Mouse (Mus musculus) liver, adult 2 months (tissue): ENCODE data around the gene Thsd7b. TPM values are rescaled to one million over a fixed set of nuclear protein-coding genes. Genes with fewer than 3 reads are reported as not detected.

Experiments
- DNase-seq: peaks from one replicate; pipeline ENCODE4 v3.0.0-alpha.2; 2011; ENCODE audit warnings: low read depth, low spot score; ENCODE audit errors: extremely low read depth
- H3K27ac ChIP-seq: fragments of 200-500 bp; replicated peaks from 2 replicates; pipeline ENCODE4 v1.5.1; 2012; ENCODE audit warnings: low read depth, mild to moderate bottlenecking, control low read depth, inconsistent platforms, low read length; ENCODE audit not compliant: insufficient read depth
- H3K27me3 ChIP-seq: fragments of 200-500 bp; 2 replicates; pipeline ENCODE4 v1.6.1; 2012; ENCODE audit warnings: mild to moderate bottlenecking, moderate library complexity, low read length, inconsistent platforms; ENCODE audit not compliant: control insufficient read depth, insufficient read depth
- H3K36me3 ChIP-seq: fragments of 200-500 bp; 2 replicates; pipeline ENCODE4 v1.6.1; 2012; ENCODE audit warnings: low read length, inconsistent platforms; ENCODE audit not compliant: control insufficient read depth, insufficient read depth
- H3K4me1 ChIP-seq: fragments of 200-500 bp; 2 replicates; pipeline ENCODE4 v1.6.1; 2011; ENCODE audit warnings: low read length; ENCODE audit not compliant: control insufficient read depth, insufficient read depth
- H3K4me3 ChIP-seq: fragments of 200-500 bp; 2 replicates; pipeline ENCODE4 v1.5.1; 2011; ENCODE audit warnings: low read depth, mild to moderate bottlenecking, control low read depth, low read length, moderate library complexity; ENCODE audit not compliant: insufficient read depth
- H3K79me2 ChIP-seq: fragments of 200-500 bp; 2 replicates; pipeline ENCODE4 v1.6.1; 2012; ENCODE audit warnings: inconsistent platforms, mild to moderate bottlenecking, low read length, moderate library complexity; ENCODE audit not compliant: control insufficient read depth, insufficient read depth
- H3K9ac ChIP-seq: fragments of 200-500 bp; 2 replicates; pipeline ENCODE4 v1.6.1; 2012; ENCODE audit warnings: low read depth, mild to moderate bottlenecking, control low read depth, inconsistent platforms, low read length
- CTCF ChIP-seq: fragments of 200-500 bp; IDR thresholded peaks from 2 replicates; pipeline ENCODE4 v1.5.1; 2011; ENCODE audit warnings: low read depth, low read length, control low read depth
- POLR2A ChIP-seq: fragments of 200-500 bp; IDR thresholded peaks from 2 replicates; pipeline ENCODE4 v1.6.1; 2011; ENCODE audit warnings: low read length, control low read depth; ENCODE audit not compliant: insufficient read depth; ENCODE audit errors: extremely low read depth
- WGBS: fragments of 180-500 bp; shearing (Covaris S2); methylation state at CpG from one replicate; pipeline ENCODE4 v1.1.7; 2018; 5-methylcytosine and 5-hydroxymethylcytosine counted together
- polyA plus RNA-seq: library from polyadenylated mRNA; depleted of rRNA; stranded (reverse); fragments of >200 nt; gene quantifications from 2 replicates; pipeline ENCODE4 v1.2.3, GENCODE M21; 2012
- total RNA-seq: library from RNA; depleted of rRNA; stranded (reverse); fragments of >200 nt; gene quantifications from 2 replicates; pipeline ENCODE4 v1.2.3, GENCODE M21; 2014

Gene Thsd7b
- total and polyA plus RNA-seq, 2 experiments = not detected

DNA sequence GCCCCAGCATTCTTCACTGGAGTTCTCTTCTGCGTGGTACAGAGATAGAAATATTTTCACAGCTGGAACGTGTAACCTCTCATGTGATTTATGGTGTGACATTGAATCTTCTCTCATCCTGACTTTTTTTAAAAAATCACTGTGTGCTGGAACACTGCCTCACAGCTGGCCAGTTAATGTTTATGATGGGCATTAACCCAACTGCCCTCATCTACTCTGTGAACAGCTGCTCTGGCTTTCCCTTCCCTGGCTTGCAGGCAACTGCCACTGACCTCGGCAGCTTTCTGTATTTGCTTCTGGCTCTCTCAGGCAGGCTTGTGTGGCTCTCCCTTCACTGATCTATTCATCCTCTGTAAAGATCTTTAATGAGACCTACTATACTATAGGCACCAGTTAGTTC lies 564.7 kb downstream of the Thsd7b start:
- no peaks in the 10 kb centered on the region; the same call in 1 of the 2 replicates for H3K27me3 ChIP-seq
- no peak overlapping the region for H3K27ac ChIP-seq
- no peak overlapping the region for H3K9ac ChIP-seq
- H3K4me1 ChIP-seq = no peaks in the 10 kb centered on the region
- H3K79me2 ChIP-seq = no peaks in the 10 kb centered on the region
- WGBS = 52% methylated on average over 3 of the region's 3 CpGs
- H3K36me3 ChIP-seq = no peaks in the 10 kb centered on the region
- DNase-seq = no peak
- H3K4me3 ChIP-seq = no peak overlapping the region
- TF ChIP-seq CTCF = no peak
- no peak for TF ChIP-seq POLR2A

DNA sequence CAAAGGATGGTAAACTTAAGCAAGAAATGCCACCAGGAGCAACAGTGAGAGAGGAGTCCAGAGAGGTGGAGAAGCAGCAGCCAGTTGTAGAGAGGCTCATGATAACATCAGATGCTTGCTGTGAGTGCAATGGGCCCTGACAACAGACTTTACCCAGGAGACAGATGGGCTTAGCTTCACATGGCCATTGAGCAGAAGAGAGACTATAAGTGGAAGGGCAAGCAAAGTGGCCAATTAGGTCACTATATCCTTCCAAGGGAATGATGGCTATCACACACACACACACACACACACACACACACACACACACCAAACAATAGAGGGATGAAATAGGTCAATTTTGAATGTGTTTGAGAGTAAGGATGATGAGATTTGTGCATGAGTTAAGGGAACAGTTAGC lies 565.4 kb downstream of the Thsd7b start:
- DNase-seq = no peak
- no peak overlapping the region for H3K27ac ChIP-seq
- H3K36me3 ChIP-seq = no peaks in the 10 kb centered on the region
- no peak overlapping the region for H3K9ac ChIP-seq
- H3K4me3 ChIP-seq = no peak overlapping the region
- no peaks in the 10 kb centered on the region; the same call in 1 of the 2 replicates for H3K27me3 ChIP-seq
- no peaks in the 10 kb centered on the region for H3K4me1 ChIP-seq
- TF ChIP-seq CTCF (no peak), POLR2A (no peak)
- H3K79me2 ChIP-seq = no peaks in the 10 kb centered on the region

DNA sequence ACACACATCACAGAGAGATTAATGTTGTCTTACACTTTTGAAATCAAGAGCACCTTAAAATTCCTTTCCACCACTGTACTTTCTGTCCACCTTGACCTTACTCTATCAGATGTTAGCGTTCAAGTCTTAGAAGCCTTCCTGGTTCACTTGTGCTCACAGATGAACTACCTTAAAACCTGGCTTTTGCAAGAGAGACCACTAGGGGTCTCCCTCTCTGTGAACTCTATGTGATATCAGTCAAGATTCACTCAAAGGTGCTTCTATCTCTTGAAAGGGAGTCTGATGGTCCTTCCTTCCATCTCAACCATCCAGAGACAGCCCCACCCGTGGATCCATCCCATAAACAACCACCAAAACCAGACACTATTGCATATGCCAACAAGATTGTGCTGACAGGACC lies 570.3 kb downstream of the Thsd7b start:
- WGBS = 36% methylated on average over 2 of the region's 2 CpGs
- no peak overlapping the region for H3K9ac ChIP-seq
- TF ChIP-seq CTCF (0 out of 2 replicates have a peak, but pooled peaks have one; percentile 15), POLR2A (no peak)
- H3K79me2 ChIP-seq = no peaks in the 10 kb centered on the region
- H3K4me1 ChIP-seq = no peaks in the 10 kb centered on the region
- DNase-seq = peak; percentile 13
- no peak overlapping the region for H3K4me3 ChIP-seq
- no peaks in the 10 kb centered on the region; the same call in 1 of the 2 replicates for H3K27me3 ChIP-seq
- no peaks in the 10 kb centered on the region for H3K36me3 ChIP-seq
- no peak overlapping the region for H3K27ac ChIP-seq

DNA sequence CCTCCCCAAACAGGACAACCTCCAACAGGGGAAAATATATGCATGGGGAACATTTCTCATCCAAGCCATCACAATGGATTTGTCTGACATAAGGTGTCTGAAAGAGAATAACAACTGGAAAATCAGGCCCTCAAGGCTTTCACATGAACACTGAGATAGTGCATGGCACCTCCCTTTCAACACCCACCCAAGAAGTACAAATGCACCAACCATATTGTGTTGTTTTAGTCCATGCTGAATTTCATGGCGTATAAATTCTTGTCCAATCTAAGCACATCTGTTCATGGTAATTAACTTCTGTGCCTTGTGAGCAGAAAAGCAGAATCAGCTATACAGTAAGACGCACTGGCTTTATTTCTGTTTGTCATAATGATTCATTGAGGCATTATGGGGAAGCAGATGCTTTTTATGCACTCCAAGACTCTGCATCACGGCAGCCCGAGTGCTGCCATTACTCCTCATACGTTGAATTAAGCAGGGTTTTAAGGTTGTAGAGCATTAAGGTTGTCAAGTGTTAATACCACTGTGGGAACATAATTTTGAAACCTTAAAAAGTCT lies 577.0 kb downstream of the Thsd7b start:
- WGBS = 87% methylated on average over 5 of the region's 5 CpGs
- Histone ChIP-seq H3K27me3 (no peaks in the 10 kb centered on the region), H3K4me3 (no peak overlapping the region), H3K27ac (no peak overlapping the region), H3K4me1 (no peaks in the 10 kb centered on the region), H3K36me3 (no peaks in the 10 kb centered on the region), H3K9ac (no peak overlapping the region), H3K79me2 (no peaks in the 10 kb centered on the region)
- DNase-seq = no peak
- TF ChIP-seq POLR2A = no peak
- no peak for TF ChIP-seq CTCF

DNA sequence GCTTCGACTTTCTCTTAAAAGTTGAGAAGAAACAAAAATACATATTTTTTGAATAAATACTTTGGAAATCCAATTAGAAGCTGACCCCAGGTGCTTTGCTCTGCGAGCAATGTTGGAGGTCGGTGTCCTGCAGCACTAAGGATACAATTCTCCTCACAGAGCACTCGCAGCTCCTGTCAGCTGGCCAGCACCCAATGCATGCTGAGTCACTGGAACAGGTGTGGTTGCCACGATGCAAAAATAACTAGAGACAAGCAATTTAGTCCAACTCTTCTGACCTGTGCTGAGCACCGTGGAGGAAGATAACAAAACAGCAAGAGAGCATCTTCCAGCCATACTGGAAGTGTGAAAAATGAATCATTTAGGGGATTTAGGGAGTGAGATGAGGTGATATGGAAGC lies 594.6 kb downstream of the Thsd7b start:
- no peak overlapping the region for H3K4me3 ChIP-seq
- H3K4me1 ChIP-seq = no peaks in the 10 kb centered on the region
- TF ChIP-seq CTCF (no peak), POLR2A (no peak)
- no peak for DNase-seq
- WGBS = 74% methylated on average over 6 of the region's 6 CpGs
- no peaks in the 10 kb centered on the region for H3K79me2 ChIP-seq
- H3K36me3 ChIP-seq = no peaks in the 10 kb centered on the region
- H3K9ac ChIP-seq = no peak overlapping the region
- no peaks in the 10 kb centered on the region for H3K27me3 ChIP-seq
- H3K27ac ChIP-seq = no peak overlapping the region

DNA sequence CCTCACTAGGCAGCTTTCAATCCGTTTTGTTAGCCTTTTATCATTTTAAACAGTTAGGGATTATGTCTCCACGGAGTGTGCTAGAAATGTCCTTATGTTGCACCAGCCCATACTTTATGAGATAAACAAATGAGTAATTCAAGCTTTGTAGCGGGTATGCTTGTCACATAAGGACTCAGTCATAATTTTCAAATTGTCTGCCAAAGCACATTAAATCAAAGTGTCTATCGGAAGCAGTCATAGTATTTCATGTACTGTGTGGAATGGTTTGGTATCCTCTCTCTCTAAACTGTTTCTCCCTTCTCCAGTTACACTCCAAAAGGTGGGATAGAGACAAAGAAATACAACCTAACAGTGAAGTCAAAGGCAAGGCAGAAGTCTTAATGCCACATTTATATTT lies 601.3 kb downstream of the Thsd7b start:
- Histone ChIP-seq H3K4me1 (no peaks in the 10 kb centered on the region), H3K4me3 (no peak overlapping the region), H3K27me3 (no peaks in the 10 kb centered on the region), H3K9ac (no peak overlapping the region), H3K79me2 (no peaks in the 10 kb centered on the region), H3K36me3 (no peaks in the 10 kb centered on the region), H3K27ac (no peak overlapping the region)
- DNase-seq = no peak
- WGBS = 67% methylated on average over 4 of the region's 4 CpGs
- TF ChIP-seq POLR2A (no peak), CTCF (no peak)
